Mouse (Mus musculus) neural tube, embryonic 11.5 days (tissue): ENCODE data around the gene Tex52. TPM values are rescaled to one million over a fixed set of nuclear protein-coding genes. Genes with fewer than 3 reads are reported as not detected.

Experiments used
- ATAC-seq: fragments of 200-750 bp; cut with Nextera tagmentation; 2 replicates; pipeline ENCODE4 v1.8.0; 2017; ENCODE audit warnings: moderate number of reproducible peaks, mild to moderate bottlenecking, moderate TSS enrichment, moderate library complexity; ENCODE audit not compliant: insufficient read depth, low FRiP score, low TSS enrichment
- DNase-seq: peaks from one replicate; pipeline ENCODE4 v3.0.0-alpha.2; 2015; ENCODE audit warnings: low spot score
- H3K27ac ChIP-seq: fragments of 300-500 bp; sonication (generic); 2 replicates; pipeline ENCODE4 v1.5.1; 2014; ENCODE audit warnings: low read depth, mild to moderate bottlenecking, low read length
- H3K27me3 ChIP-seq: fragments of 300-500 bp; sonication (generic); 2 replicates; pipeline ENCODE4 v1.6.1; 2014; ENCODE audit warnings: mild to moderate bottlenecking, low read length, mixed read lengths; ENCODE audit not compliant: control insufficient read depth, insufficient read depth
- H3K36me3 ChIP-seq: fragments of 300-500 bp; sonication (generic); 2 replicates; pipeline ENCODE4 v1.6.1; 2014; ENCODE audit warnings: mild to moderate bottlenecking, low read length, moderate library complexity, mixed read lengths; ENCODE audit not compliant: control insufficient read depth, insufficient read depth
- H3K4me1 ChIP-seq: fragments of 300-500 bp; sonication (generic); 2 replicates; pipeline ENCODE4 v1.6.1; 2014; ENCODE audit warnings: low read length, mixed read lengths; ENCODE audit not compliant: control insufficient read depth, insufficient read depth
- H3K4me2 ChIP-seq: fragments of 300-500 bp; sonication (generic); 2 replicates; pipeline ENCODE4 v1.6.1; 2014; ENCODE audit warnings: low read depth, mild to moderate bottlenecking, moderate library complexity
- H3K4me3 ChIP-seq: fragments of 300-500 bp; sonication (generic); 2 replicates; pipeline ENCODE4 v1.5.1; 2014; ENCODE audit warnings: low read depth, low read length
- H3K9ac ChIP-seq: fragments of 300-500 bp; sonication (generic); 2 replicates; pipeline ENCODE4 v1.6.1; 2014; ENCODE audit warnings: mild to moderate bottlenecking, low read length
- H3K9me3 ChIP-seq: fragments of 300-500 bp; sonication (generic); 2 replicates; pipeline ENCODE4 v1.6.1; 2016; ENCODE audit warnings: low read length; ENCODE audit not compliant: control insufficient read depth
- WGBS: fragments of 180-500 bp; shearing (Covaris S2); extraction: QIAGEN DNeasy Blood & Tissue Kit; methylation state at CpG from one replicate; pipeline ENCODE4 v1.1.7; 2014; 5-methylcytosine and 5-hydroxymethylcytosine counted together
- polyA plus RNA-seq: library from polyadenylated mRNA; unstranded; fragments of >200 nt; fragmentation: Nextera tagmentation; extraction: Ambion mirVana; gene quantifications from 2 replicates; pipeline ENCODE4 v1.2.1, GENCODE M21; 2014

The Tex52 gene
- polyA plus RNA-seq, 1 experiment from 2014 or later = 0.66 TPM

GRCm38 (mm10) chr6:128429300-128429699 lies 54.0 kb downstream of the Tex52 start:
- 98% methylated on average over 2 of the region's 2 CpGs for WGBS
- Histone ChIP-seq H3K36me3 (peaks cover 31% of the 10 kb centered on the region), H3K4me2 (no peak overlapping the region), H3K4me1 (no peaks in the 10 kb centered on the region), H3K4me3 (no peak overlapping the region), H3K27ac (no peak overlapping the region), H3K9me3 (no peaks in the 10 kb centered on the region), H3K27me3 (no peaks in the 10 kb centered on the region), H3K9ac (no peak overlapping the region)
- DNase-seq (no peak), ATAC-seq (no peak)

DNA sequence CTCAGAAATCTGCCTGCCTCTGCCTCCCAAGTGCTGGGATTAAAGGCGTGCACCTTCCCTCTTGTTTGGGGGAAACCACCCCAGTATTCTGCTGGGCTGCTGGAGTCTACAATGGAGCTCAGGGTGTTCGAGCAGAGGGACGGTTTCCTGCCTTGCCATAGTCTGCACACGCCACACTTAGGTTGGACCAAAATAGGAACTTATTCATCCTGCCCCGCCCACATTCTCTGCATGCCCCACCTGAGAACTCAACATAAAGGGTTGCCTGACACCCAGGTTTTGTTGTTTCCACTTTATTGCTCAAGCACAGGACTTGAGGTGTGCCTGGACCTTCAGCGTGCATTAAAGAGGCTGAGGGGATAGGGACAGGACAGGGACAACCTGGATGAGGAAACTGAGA lies 54.6 kb downstream of the Tex52 start:
- H3K27me3 ChIP-seq = no peaks in the 10 kb centered on the region
- H3K36me3 ChIP-seq = peaks cover 32% of the 10 kb centered on the region
- H3K27ac ChIP-seq = no peak overlapping the region
- DNase-seq = no peak
- H3K4me3 ChIP-seq = no peak overlapping the region
- H3K4me1 ChIP-seq = no peaks in the 10 kb centered on the region
- H3K9ac ChIP-seq = no peak overlapping the region
- 90% methylated on average over 6 of the region's 6 CpGs for WGBS
- no peak overlapping the region for H3K4me2 ChIP-seq
- H3K9me3 ChIP-seq = no peaks in the 10 kb centered on the region
- no peak for ATAC-seq

DNA sequence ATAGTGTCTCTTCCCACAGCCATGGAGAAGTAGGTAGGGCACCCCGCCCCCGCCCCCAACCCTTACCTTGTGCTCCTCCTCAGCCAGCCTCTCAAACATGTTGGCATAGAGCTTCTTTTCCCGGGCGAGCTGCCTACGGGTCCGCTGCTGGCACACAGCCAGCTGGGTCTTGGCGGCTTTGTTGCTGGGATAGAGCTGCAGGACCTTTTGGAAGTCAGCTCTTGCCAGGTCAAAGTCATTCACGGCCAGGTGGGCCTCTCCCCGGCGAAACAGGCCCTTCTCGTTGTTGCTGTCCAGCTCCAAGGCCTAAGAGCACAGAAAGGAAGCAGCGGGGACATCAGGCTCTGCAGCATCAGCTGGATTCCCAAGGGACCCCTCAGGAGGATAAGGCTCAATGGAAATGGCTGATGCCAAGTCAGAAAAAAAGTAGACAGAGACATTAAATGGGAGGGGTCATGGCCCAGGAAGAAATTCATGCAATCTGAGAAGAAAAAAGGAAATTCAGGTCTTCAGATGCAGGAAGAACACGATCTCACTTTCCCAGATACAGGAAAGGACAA lies 57.2 kb downstream of the Tex52 start:
- Histone ChIP-seq H3K9me3 (no peaks in the 10 kb centered on the region), H3K9ac (no peak overlapping the region), H3K4me1 (peaks cover 8% of the 10 kb centered on the region; the same call in 1 of the 2 replicates), H3K27ac (no peak overlapping the region), H3K27me3 (no peaks in the 10 kb centered on the region), H3K4me3 (no peak overlapping the region), H3K4me2 (no peak overlapping the region), H3K36me3 (peaks cover 41% of the 10 kb centered on the region)
- 91% methylated on average over 13 of the region's 13 CpGs for WGBS
- no peak for ATAC-seq
- no peak for DNase-seq

GRCm38 (mm10) chr6:128433566-128433965 lies 58.3 kb downstream of the Tex52 start:
- peaks cover 8% of the 10 kb centered on the region; the same call in 1 of the 2 replicates for H3K4me1 ChIP-seq
- ATAC-seq (no peak), DNase-seq (no peak)
- H3K36me3 ChIP-seq = peaks cover 41% of the 10 kb centered on the region
- H3K9me3 ChIP-seq = no peaks in the 10 kb centered on the region
- no peaks in the 10 kb centered on the region for H3K27me3 ChIP-seq
- no peak overlapping the region for H3K4me2 ChIP-seq
- no peak overlapping the region for H3K27ac ChIP-seq
- no peak overlapping the region for H3K9ac ChIP-seq
- H3K4me3 ChIP-seq = no peak overlapping the region
- 95% methylated on average over 13 of the region's 13 CpGs for WGBS

Other genes starting within 250 kb of the Tex52 start
- 64.5 and 66.0 TPM in 2 replicates for gene Tspan9, start 231.9 kb upstream of the Tex52 start, polyA plus RNA-seq
- gene Tead4, start 74.6 kb upstream of the Tex52 start, polyA plus RNA-seq = 1.9 TPM in 2 replicates
- 17.4 and 18.6 TPM in 2 replicates for gene Tulp3, start 19.6 kb upstream of the Tex52 start, polyA plus RNA-seq
- 166 and 175 TPM in 2 replicates for gene Rhno1, start 12.5 kb upstream of the Tex52 start, polyA plus RNA-seq
- gene Foxm1, start 12.5 kb upstream of the Tex52 start, polyA plus RNA-seq = 52.1 and 54.7 TPM in 2 replicates
- gene Gm44596, start within 50 bp of the Tex52 start, polyA plus RNA-seq = not detected in 2 replicates
- 1.9 and 2.2 TPM in 2 replicates for gene Nrip2, start 23.8 kb downstream of the Tex52 start, polyA plus RNA-seq
- gene Itfg2, start 49.5 kb downstream of the Tex52 start, polyA plus RNA-seq = 28.8 and 31.2 TPM in 2 replicates
- gene Fkbp4, start 63.2 kb downstream of the Tex52 start, polyA plus RNA-seq = 506 and 551 TPM in 2 replicates
- gene Pzp, start 151.3 kb downstream of the Tex52 start, polyA plus RNA-seq = not detected in 2 replicates
- gene A2ml1, start 206.2 kb downstream of the Tex52 start, polyA plus RNA-seq = not detected in 2 replicates
- gene Klrb1a, start 248.1 kb downstream of the Tex52 start, polyA plus RNA-seq = not detected in 2 replicates